Mouse (Mus musculus) neural tube, embryonic 15.5 days (tissue): ENCODE data around the gene Armc8. TPM values are rescaled to one million over a fixed set of nuclear protein-coding genes. Genes with fewer than 3 reads are reported as not detected.

Experiments used
- ATAC-seq: fragments of 200-750 bp; cut with Nextera tagmentation; 2 replicates; pipeline ENCODE4 v1.8.0; 2017; ENCODE audit warnings: mild to moderate bottlenecking, moderate TSS enrichment, moderate library complexity; ENCODE audit not compliant: low FRiP score
- H3K27ac ChIP-seq: fragments of 300-500 bp; sonication (generic); replicated peaks from 2 replicates; pipeline ENCODE4 v1.5.1; 2015; ENCODE audit warnings: mild to moderate bottlenecking, inconsistent platforms
- H3K27me3 ChIP-seq: fragments of 300-500 bp; sonication (generic); replicated peaks from 2 replicates; pipeline ENCODE4 v1.6.1; 2015; ENCODE audit warnings: inconsistent platforms
- H3K36me3 ChIP-seq: fragments of 300-500 bp; sonication (generic); 2 replicates; pipeline ENCODE4 v1.6.1; 2015; ENCODE audit warnings: inconsistent platforms
- H3K4me1 ChIP-seq: fragments of 300-500 bp; sonication (generic); 2 replicates; pipeline ENCODE4 v1.6.1; 2015; ENCODE audit warnings: inconsistent platforms
- H3K4me2 ChIP-seq: fragments of 300-500 bp; sonication (generic); 2 replicates; pipeline ENCODE4 v1.6.1; 2015; ENCODE audit warnings: inconsistent platforms, mild to moderate bottlenecking, moderate library complexity
- H3K4me3 ChIP-seq: fragments of 300-500 bp; sonication (generic); replicated peaks from 2 replicates; pipeline ENCODE4 v1.5.1; 2015; ENCODE audit warnings: mild to moderate bottlenecking, inconsistent platforms
- H3K9ac ChIP-seq: fragments of 300-500 bp; sonication (generic); replicated peaks from 2 replicates; pipeline ENCODE4 v1.6.1; 2015; ENCODE audit warnings: mild to moderate bottlenecking, inconsistent platforms
- H3K9me3 ChIP-seq: fragments of 300-500 bp; sonication (generic); replicated peaks from 2 replicates; pipeline ENCODE4 v1.6.1; 2016; ENCODE audit warnings: inconsistent platforms
- WGBS: fragments of 180-500 bp; shearing (Covaris S2); methylation state at CpG from one replicate; pipeline ENCODE4 v1.1.7; 2015; ENCODE audit warnings: mixed read lengths; 5-methylcytosine and 5-hydroxymethylcytosine counted together
- polyA plus RNA-seq: library from polyadenylated mRNA; unstranded; fragments of >200 nt; fragmentation: Nextera tagmentation; extraction: Ambion mirVana; gene quantifications from 2 replicates; pipeline ENCODE4 v1.2.1, GENCODE M21; 2015

Gene Armc8
- polyA plus RNA-seq, 1 experiment from 2014 or later = 73.8 TPM

- Histone ChIP-seq H3K36me3 (no peaks in the 10 kb centered on the region), H3K4me1 (peaks cover 32% of the 10 kb centered on the region), H3K4me2 (no peak overlapping the region), H3K27ac (no peak overlapping the region), H3K9me3 (no peaks in the 10 kb centered on the region), H3K4me3 (no peak overlapping the region), H3K9ac (no peak overlapping the region), H3K27me3 (no peaks in the 10 kb centered on the region)
- 94% methylated on average over 8 of the region's 8 CpGs for WGBS
- ATAC-seq = no peak
Measured at GRCm38 (mm10) chr9:99431346-99431745, 137.4 kb downstream of the Armc8 start.

- no peaks in the 10 kb centered on the region for H3K9me3 ChIP-seq
- no peak overlapping the region for H3K4me2 ChIP-seq
- H3K27ac ChIP-seq = no peak overlapping the region
- no peaks in the 10 kb centered on the region for H3K27me3 ChIP-seq
- peaks cover 33% of the 10 kb centered on the region for H3K4me1 ChIP-seq
- ATAC-seq = no peak
- no peak overlapping the region for H3K4me3 ChIP-seq
- H3K9ac ChIP-seq = no peak overlapping the region
- 84% methylated on average over 6 of the region's 6 CpGs for WGBS
- no peaks in the 10 kb centered on the region for H3K36me3 ChIP-seq
Measured at GRCm38 (mm10) chr9:99430806-99431205, 137.9 kb downstream of the Armc8 start.

GRCm38 (mm10) chr9:99429845-99430244 lies 138.9 kb downstream of the Armc8 start:
- H3K4me3 ChIP-seq = no peak overlapping the region
- H3K27me3 ChIP-seq = no peaks in the 10 kb centered on the region
- peaks cover 35% of the 10 kb centered on the region for H3K4me1 ChIP-seq
- no peak for ATAC-seq
- H3K27ac ChIP-seq = no peak overlapping the region
- no peaks in the 10 kb centered on the region for H3K9me3 ChIP-seq
- H3K4me2 ChIP-seq = no peak overlapping the region
- H3K9ac ChIP-seq = no peak overlapping the region
- WGBS = 78% methylated on average over 3 of the region's 3 CpGs
- no peaks in the 10 kb centered on the region for H3K36me3 ChIP-seq

- 78% methylated on average over 11 of the region's 11 CpGs for WGBS
- H3K4me1 ChIP-seq = peaks cover 34% of the 10 kb centered on the region
- no peak overlapping the region for H3K9ac ChIP-seq
- no peak for ATAC-seq
- no peaks in the 10 kb centered on the region for H3K9me3 ChIP-seq
- H3K4me2 ChIP-seq = no peak overlapping the region
- no peak overlapping the region for H3K4me3 ChIP-seq
- no peaks in the 10 kb centered on the region for H3K36me3 ChIP-seq
- H3K27ac ChIP-seq = no peak overlapping the region; the same call in 1 of the 2 replicates
- H3K27me3 ChIP-seq = no peaks in the 10 kb centered on the region
Measured at GRCm38 (mm10) chr9:99428601-99429331, 139.9 kb downstream of the Armc8 start.

Other genes with a start within 250 kb of the Armc8 start
- gene Esyt3, start 210.3 kb downstream of the Armc8 start, polyA plus RNA-seq = 0.60 and 0.64 TPM in 2 replicates
- gene Mras, start 131.5 kb downstream of the Armc8 start, polyA plus RNA-seq = 42.0 and 50.9 TPM in 2 replicates
- 0.13 and 0.29 TPM in 2 replicates for gene Nme9, start 117.4 kb downstream of the Armc8 start, polyA plus RNA-seq
- 23.2 and 28.7 TPM in 2 replicates for gene Dbr1, start 6.9 kb upstream of the Armc8 start, polyA plus RNA-seq
- not detected in 2 replicates for gene A4gnt, start 43.6 kb upstream of the Armc8 start, polyA plus RNA-seq
- 8.5 and 9.6 TPM in 2 replicates for gene Dzip1l, start 60.6 kb upstream of the Armc8 start, polyA plus RNA-seq
- not detected in 2 replicates for gene Cldn18, start 148.4 kb upstream of the Armc8 start, polyA plus RNA-seq